Mouse (Mus musculus): ENCODE measurements around the gene Arhgef5.

GRCm38 (mm10) chr6:43297508-43297850 lies 32.1 kb downstream of the Arhgef5 start:
- TF ChIP-seq CTCF (IDR thresholded peaks at IDR 0.05; ENCODE audit: extremely low read depth, insufficient read length, insufficient replicate concordance, low read depth, low read length) (no peak), POLR2A (IDR thresholded peaks at IDR 0.05; ENCODE audit: low read depth, low read length) (no peak)
